Mouse (Mus musculus): Measurements from ENCODE around the gene 1700069L16Rik. TPM values are rescaled to one million over a fixed set of nuclear protein-coding genes. Genes with fewer than 3 reads are reported as not detected.
A peak's percentile ranks its signal among the peaks of the same experiment; 100 is the strongest.

The 1700069L16Rik gene
- polyA plus RNA-seq, 2 experiments = not detected

GRCm38 (mm10) chr5:113723567-113724237, 870 bp downstream of the 1700069L16Rik start:
- no peak for ATAC-seq (ENCODE audit: insufficient read depth)
- WGBS (ENCODE audit: insufficient replicate concordance) = 19% methylated on average over 8 of the region's 8 CpGs
- no peaks in the 10 kb centered on the region for H3K36me3 ChIP-seq (replicated peaks; ENCODE audit: control insufficient read depth, insufficient read depth, low read depth)

GRCm38 (mm10) chr5:113722224-113723013, 2.2 kb downstream of the 1700069L16Rik start:
- Histone ChIP-seq H3K9ac (replicated peaks) (no peak overlapping the region), H3K27me3 (ENCODE audit: control insufficient read depth, insufficient read depth, low read length) (no peaks in the 10 kb centered on the region), H3K9me3 (ENCODE audit: control insufficient read depth, low read length) (no peaks in the 10 kb centered on the region), H3K27ac (no peak overlapping the region), H3K4me3 (ENCODE audit: insufficient read depth in 1 of 2, low read depth in 2 of 2, low read length in 2 of 2) (no peak overlapping the region), H3K36me3 (replicated peaks; ENCODE audit: control insufficient read depth, insufficient read depth, low read depth) (no peaks in the 10 kb centered on the region), H3K4me1 (replicated peaks; ENCODE audit: control insufficient read depth in 2 of 2, insufficient read depth in 2 of 2, low read length in 1 of 2) (no peaks in the 10 kb centered on the region), H3K4me2 (ENCODE audit: low read depth) (no peak overlapping the region)
- WGBS (ENCODE audit: insufficient replicate concordance) = 62% methylated on average over 10 of the region's 10 CpGs
- DNase-seq (ENCODE audit: low read depth in 3 of 3, low spot score in 3 of 3) (no peak), ATAC-seq (ENCODE audit: insufficient read depth) (no peak)
- TF ChIP-seq CTCF (IDR thresholded peaks at IDR 0.05; ENCODE audit: low read depth) (peak; percentile 53), EP300 (IDR thresholded peaks at IDR 0.05; ENCODE audit: low read depth) (no peak)

More at GRCm38 (mm10) chr5:113723567-113724237, 870 bp downstream of the 1700069L16Rik start:
- no peak for DNase-seq (ENCODE audit: low read depth in 3 of 3, low spot score in 3 of 3)
- Histone ChIP-seq H3K9me3 (ENCODE audit: control insufficient read depth, low read length) (no peaks in the 10 kb centered on the region), H3K27ac (no peak overlapping the region), H3K4me3 (ENCODE audit: insufficient read depth in 1 of 2, low read depth in 2 of 2, low read length in 2 of 2) (no peak overlapping the region), H3K4me1 (replicated peaks; ENCODE audit: control insufficient read depth in 2 of 2, insufficient read depth in 2 of 2, low read length in 1 of 2) (no peaks in the 10 kb centered on the region), H3K9ac (replicated peaks) (no peak overlapping the region), H3K4me2 (ENCODE audit: low read depth) (no peak overlapping the region), H3K27me3 (ENCODE audit: control insufficient read depth, insufficient read depth, low read length) (no peaks in the 10 kb centered on the region)
- TF ChIP-seq CTCF (IDR thresholded peaks at IDR 0.05; ENCODE audit: low read depth) (no peak), EP300 (IDR thresholded peaks at IDR 0.05; ENCODE audit: low read depth) (no peak)

- TF ChIP-seq EP300 (IDR thresholded peaks at IDR 0.05; ENCODE audit: low read depth) = no peak
- no peak for TF ChIP-seq CTCF (IDR thresholded peaks at IDR 0.05; ENCODE audit: low read depth)
- no peak overlapping the region for H3K4me3 ChIP-seq (ENCODE audit: insufficient read depth in 1 of 2, low read depth in 2 of 2, low read length in 2 of 2)
- no peak overlapping the region for H3K27ac ChIP-seq
- 64% methylated on average over 8 of the region's 8 CpGs for WGBS (ENCODE audit: insufficient replicate concordance)
- no peaks in the 10 kb centered on the region for H3K9me3 ChIP-seq (ENCODE audit: control insufficient read depth, low read length)
- H3K27me3 ChIP-seq (ENCODE audit: control insufficient read depth, insufficient read depth, low read length) = no peaks in the 10 kb centered on the region
- ATAC-seq (ENCODE audit: insufficient read depth) (no peak), DNase-seq (ENCODE audit: low read depth in 3 of 3, low spot score in 3 of 3) (no peak)
- H3K9ac ChIP-seq (replicated peaks) = no peak overlapping the region
- H3K4me1 ChIP-seq (replicated peaks; ENCODE audit: control insufficient read depth in 2 of 2, insufficient read depth in 2 of 2, low read length in 1 of 2) = no peaks in the 10 kb centered on the region
- H3K36me3 ChIP-seq (replicated peaks; ENCODE audit: control insufficient read depth, insufficient read depth, low read depth) = no peaks in the 10 kb centered on the region
- H3K4me2 ChIP-seq (ENCODE audit: low read depth) = no peak overlapping the region
Observed at GRCm38 (mm10) chr5:113719221-113719661, 5.3 kb downstream of the 1700069L16Rik start.

- WGBS (ENCODE audit: insufficient replicate concordance) = 13% methylated on average over 11 of the region's 12 CpGs
- DNase-seq (ENCODE audit: low read depth in 3 of 3, low spot score in 3 of 3) = peak in 1 of 3 experiments; percentile 22
- Histone ChIP-seq H3K9ac (replicated peaks) (no peak overlapping the region), H3K27ac (no peak overlapping the region), H3K27me3 (ENCODE audit: control insufficient read depth, insufficient read depth, low read length) (no peaks in the 10 kb centered on the region), H3K36me3 (replicated peaks; ENCODE audit: control insufficient read depth, insufficient read depth, low read depth) (no peaks in the 10 kb centered on the region), H3K4me1 (replicated peaks; ENCODE audit: control insufficient read depth in 2 of 2, insufficient read depth in 2 of 2, low read length in 1 of 2) (no peaks in the 10 kb centered on the region), H3K4me2 (ENCODE audit: low read depth) (no peak overlapping the region), H3K4me3 (ENCODE audit: insufficient read depth in 1 of 2, low read depth in 2 of 2, low read length in 2 of 2) (no peak overlapping the region), H3K9me3 (ENCODE audit: control insufficient read depth, low read length) (no peaks in the 10 kb centered on the region)
- no peak for ATAC-seq (ENCODE audit: insufficient read depth)
- TF ChIP-seq EP300 (IDR thresholded peaks at IDR 0.05; ENCODE audit: low read depth) (no peak), CTCF (IDR thresholded peaks at IDR 0.05; ENCODE audit: low read depth) (no peak)
Observed at GRCm38 (mm10) chr5:113716581-113717388, 7.8 kb downstream of the 1700069L16Rik start.
